7 mouse cellular contexts compared by ENCODE assay signal in the genomic region with DNA sequence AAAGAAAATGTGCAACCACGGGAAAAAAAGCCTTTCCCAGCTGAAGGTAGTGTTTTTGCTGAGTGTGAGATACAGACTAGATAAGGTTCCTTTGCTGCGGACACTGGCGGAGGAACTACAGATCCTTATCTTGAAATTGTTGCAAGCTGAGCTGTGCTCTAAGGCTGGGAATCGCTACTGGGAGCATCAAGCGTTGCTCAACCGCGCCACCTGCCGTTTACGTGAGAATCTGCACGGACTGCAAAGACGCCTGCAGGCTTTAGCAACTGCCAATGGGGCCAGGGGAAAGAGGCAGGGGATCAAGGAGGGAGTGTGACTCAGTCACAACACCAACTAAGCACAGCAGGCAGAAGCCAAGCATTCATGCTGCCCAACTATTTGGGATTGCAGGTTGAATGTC.
DNase-seq lines count a peak whose midpoint lies in the region; ATAC-seq lines count a peak whose summit lies in the region.

No protein-coding gene starts in this region.

- H3K9me3 ChIP-seq in limb, embryonic 11.5 days (ENCODE audit: control insufficient read depth, low read length), result no peaks in the 10 kb centered on the region
- H3K9me3 ChIP-seq in midbrain, embryonic 16.5 days (replicated peaks; ENCODE audit: control insufficient read depth, low read length, poor library complexity, severe bottlenecking), result no peaks in the 10 kb centered on the region

- no peak overlapping the region for H3K4me2 ChIP-seq in limb, embryonic 11.5 days (ENCODE audit: low read depth, severe bottlenecking)
- peak overlapping the region; percentile 43 for H3K4me2 ChIP-seq in midbrain, embryonic 16.5 days (ENCODE audit: low read length)

- 0% methylated on average over 11 of the region's 11 CpGs for WGBS in limb, embryonic 11.5 days
- under 1% methylated on average over 11 of the region's 11 CpGs for WGBS in midbrain, embryonic 16.5 days

- H3K4me1 ChIP-seq in limb, embryonic 11.5 days (ENCODE audit: control insufficient read depth, insufficient read depth, low read length), result no peaks in the 10 kb centered on the region
- peaks cover 4% of the 10 kb centered on the region; the same call in 1 of the 2 replicates for H3K4me1 ChIP-seq in midbrain, embryonic 16.5 days (ENCODE audit: control insufficient read depth, insufficient read depth, low read length)

- no peak overlapping the region for H3K27ac ChIP-seq in limb, embryonic 11.5 days (replicated peaks; ENCODE audit: low read depth, low read length)
- H3K27ac ChIP-seq in midbrain, embryonic 16.5 days (ENCODE audit: low read length), result no peak overlapping the region

- no peak for ATAC-seq in limb, embryonic 11.5 days (ENCODE audit: insufficient number of reproducible peaks, low FRiP score, low TSS enrichment, low read depth)
- peak; percentile 36; the same call in 1 of the 2 replicates for ATAC-seq in midbrain, embryonic 16.5 days

- H3K4me3 ChIP-seq in limb, embryonic 11.5 days (ENCODE audit: low read depth, low read length), result no peak overlapping the region
- H3K4me3 ChIP-seq in midbrain, embryonic 16.5 days (ENCODE audit: low read depth, low read length), result no peak overlapping the region

- peak; percentile 62 for DNase-seq in adrenal gland, adult 8-10 months
- DNase-seq in embryo, embryonic 11 days, result peak; percentile 92
- peak; percentile 70 to 92 for DNase-seq in heart, adult 18-20 months
- DNase-seq in kidney, adult 11 months, result peak; percentile 42
- peak; percentile 94 for DNase-seq in limb, embryonic 11.5 days (ENCODE audit: low spot score)
- peak; percentile 54 to 83 for DNase-seq in spleen, postnatal 10 days (ENCODE audit: low spot score in 2 of 2)

- no peak overlapping the region for H3K9ac ChIP-seq in limb, embryonic 11.5 days (ENCODE audit: low read length)
- no peak overlapping the region for H3K9ac ChIP-seq in midbrain, embryonic 16.5 days (ENCODE audit: low read depth, low read length)

- no peaks in the 10 kb centered on the region for H3K36me3 ChIP-seq in limb, embryonic 11.5 days (ENCODE audit: control insufficient read depth, insufficient read depth, low read length)
- no peaks in the 10 kb centered on the region for H3K36me3 ChIP-seq in midbrain, embryonic 16.5 days (ENCODE audit: control insufficient read depth, insufficient read depth, low read length)

- no peaks in the 10 kb centered on the region for H3K27me3 ChIP-seq in limb, embryonic 11.5 days (ENCODE audit: control insufficient read depth, insufficient read depth, low read length)
- 0 out of 2 replicates have a peak, but pooled peaks cover 2% of the 10 kb centered on the region for H3K27me3 ChIP-seq in midbrain, embryonic 16.5 days (ENCODE audit: control insufficient read depth, insufficient read depth, low read depth, low read length)

Comparison
In these comparisons a context has a peak if more than half of its experiments do, and no peak if none do; other contexts are left out.
1. DNase-seq: peak in every context shown above with its lines; median percentile 94 in limb, embryonic 11.5 days; 92 in embryo, embryonic 11 days; 81 in heart, adult 18-20 months; 68 in spleen, postnatal 10 days; 62 in adrenal gland, adult 8-10 months; 42 in kidney, adult 11 months.